Mouse (Mus musculus): Measurements from ENCODE around the gene Stim2.

Stim2 gene

DNA sequence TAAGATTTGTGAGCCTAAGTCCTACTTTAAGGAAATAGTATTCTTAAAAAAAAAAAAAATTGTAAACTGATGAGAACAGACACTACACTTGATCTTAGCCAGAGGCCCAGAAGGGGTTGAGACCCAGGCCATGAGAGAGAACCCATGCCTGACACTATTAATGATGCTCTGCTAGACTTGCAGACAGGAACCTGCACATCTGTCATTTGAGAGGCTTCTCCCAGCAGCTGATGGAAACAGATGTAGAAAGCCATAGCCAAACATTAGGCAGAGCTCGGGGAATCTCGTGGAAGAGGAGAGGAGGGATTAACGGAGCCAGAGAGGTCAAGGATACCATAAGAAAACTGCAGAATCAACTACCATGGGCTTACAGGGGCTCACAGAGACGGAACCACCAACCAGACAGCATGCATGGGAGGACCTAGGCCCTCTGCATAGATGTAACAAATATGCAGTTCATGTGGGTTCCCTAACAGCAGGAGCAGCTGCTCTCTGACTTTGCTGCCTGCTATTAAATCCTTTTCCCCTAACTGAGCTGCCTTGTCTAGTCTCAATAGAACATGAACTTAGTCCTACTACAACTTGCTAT, 50.9 kb downstream of the Stim2 start:
- DNase-seq (ENCODE audit: low read depth, low spot score), result no peak

DNA sequence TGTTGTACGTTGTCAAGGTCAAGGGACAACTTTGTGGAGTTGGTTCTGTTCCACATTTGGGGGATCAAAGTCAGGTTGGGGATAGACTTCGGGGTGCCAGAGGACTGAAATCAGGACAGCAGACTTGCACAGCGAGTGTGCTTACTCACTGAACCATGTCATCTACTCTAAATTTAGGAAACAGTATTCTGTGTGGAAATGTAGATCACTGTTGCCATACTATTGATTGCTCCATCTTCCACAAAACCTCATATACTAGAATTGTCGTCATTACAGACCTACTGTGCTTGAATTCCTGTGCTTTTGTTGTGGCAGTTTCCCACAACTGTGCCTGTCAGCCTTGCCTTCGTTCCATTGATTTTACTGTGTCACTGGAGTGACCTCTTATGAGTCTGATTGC, 51.6 kb downstream of the Stim2 start:
- DNase-seq (ENCODE audit: low read depth, low spot score), result no peak

DNA sequence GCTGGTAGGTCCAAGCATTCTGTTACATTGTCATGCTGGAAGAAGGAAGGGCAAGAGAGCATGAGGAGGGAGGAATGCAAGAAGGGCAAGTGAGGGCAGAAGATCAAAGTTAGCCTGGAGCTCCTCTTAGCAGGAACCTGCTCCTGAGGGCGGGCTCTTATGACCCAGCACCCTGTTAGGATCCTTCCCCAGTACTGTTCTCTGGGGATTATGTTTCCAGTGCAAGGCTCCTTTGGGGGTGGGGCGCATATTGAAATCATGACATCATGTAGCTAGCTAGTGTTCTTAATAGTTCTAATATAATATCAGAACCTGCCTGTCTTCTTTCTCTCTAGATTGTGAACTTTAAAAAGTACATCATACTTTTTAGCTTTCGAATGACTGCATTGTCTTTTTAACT, 52.8 kb downstream of the Stim2 start:
- no peak for DNase-seq (ENCODE audit: low read depth, low spot score)

DNA sequence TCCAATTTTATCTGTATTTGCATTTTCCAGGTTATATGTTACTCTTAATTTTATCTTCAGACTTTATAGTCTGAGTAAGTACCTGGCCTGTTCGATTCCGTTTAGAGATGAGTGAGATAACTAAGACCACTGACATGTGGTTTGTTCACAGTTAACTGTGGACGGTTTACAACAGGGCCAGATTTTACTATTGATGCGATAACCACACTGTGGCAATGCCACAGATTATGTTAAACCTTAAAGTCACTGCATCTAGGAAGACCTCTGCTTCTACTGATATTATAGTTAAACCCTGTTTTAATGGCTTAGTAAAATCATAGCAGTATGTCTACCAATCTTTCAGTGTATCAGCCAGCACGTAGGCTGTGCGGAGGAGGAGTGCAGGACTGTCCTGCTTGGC, 53.9 kb downstream of the Stim2 start:
- no peak for DNase-seq (ENCODE audit: low read depth, low spot score)

DNA sequence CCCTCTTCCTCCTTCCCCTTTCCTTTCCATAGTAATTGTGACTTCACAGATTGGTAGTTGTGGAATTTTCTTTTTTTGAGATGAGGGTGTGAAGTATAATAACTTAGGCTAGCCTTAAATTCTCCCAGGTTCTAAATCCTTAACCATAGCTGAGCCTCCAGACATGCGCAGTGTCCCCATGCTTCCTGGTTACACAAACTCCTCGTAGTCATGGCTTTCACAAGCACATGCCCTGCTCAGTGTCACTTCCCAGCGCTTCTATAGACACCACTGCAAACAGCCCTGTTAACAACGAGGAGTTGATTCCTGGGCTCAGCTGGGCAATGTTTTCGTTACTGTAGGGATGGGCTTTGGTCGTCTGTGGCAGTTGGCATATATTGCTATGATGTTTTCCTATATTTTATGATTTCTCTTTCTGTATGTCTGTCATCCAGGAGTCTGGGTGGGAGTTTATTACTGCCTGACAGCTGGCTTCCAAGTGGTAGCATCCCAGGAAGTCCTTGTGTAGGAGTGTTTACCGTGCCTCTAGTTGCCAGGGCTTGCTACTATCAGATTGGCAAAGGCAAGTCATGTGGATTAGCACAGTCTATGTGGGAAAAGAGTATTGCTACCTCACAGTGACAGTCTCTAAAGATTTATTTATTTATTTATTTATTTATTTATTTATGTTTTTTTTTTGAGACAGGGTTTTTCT, 55.5 kb downstream of the Stim2 start:
- no peak for DNase-seq (ENCODE audit: low read depth, low spot score)

DNA sequence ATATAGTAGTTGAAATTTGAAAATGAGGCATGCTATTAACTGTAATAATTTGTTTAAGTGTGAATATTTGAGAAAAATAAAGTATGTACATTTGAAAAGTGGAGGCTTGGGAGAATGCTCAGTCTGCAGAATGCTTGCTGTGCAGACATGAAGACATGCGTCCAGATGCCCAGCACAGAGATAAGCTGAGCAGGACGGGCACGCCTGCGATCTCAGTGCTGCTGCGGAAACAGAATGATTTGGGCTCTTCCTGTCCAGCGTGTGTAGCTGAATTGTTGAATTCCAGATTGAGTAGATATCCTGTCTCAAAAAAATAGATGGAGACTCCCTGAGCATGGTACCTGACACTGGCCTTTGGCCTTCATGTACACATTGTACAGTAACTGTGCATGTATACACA, 58.0 kb downstream of the Stim2 start:
- no peak for DNase-seq (ENCODE audit: low read depth, low spot score)

DNA sequence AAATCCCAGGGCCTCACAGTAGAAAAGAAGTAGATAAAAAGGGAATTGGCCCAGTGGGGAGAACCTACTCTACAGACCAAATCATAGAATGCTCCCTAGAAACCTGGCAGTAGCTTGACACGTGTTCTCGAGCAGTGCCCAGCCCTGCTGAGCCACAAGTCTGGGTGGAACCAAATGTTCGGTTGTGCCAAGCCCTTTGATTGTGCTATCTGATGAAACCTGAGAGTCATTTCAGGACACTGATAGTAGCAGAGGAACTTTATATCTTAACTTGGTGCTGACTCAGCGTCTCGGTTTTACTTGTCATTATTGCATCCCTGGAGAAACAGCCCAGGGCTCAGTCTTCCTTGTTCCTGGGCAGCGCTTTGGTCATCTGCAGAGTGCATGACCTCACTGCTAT, 61.7 kb downstream of the Stim2 start:
- DNase-seq (ENCODE audit: low read depth, low spot score), result no peak

DNA sequence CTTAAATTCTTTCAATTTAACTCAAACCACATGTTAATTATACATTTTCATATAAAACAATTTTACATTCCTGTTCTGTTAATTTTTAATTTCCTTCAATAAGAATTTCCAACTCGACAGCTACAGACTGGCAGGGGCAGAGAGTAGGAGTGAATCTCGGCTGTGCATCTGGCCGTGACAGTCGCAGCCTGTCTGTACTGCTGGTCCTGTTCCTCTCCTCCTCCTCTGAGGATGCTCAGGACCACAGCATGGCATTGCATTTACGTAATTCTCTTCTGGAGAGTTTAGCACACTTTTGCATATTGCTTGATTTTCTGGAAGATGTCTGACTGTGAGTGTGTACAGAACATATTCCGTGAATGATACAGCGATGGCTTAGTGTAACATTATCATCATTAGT, 63.8 kb downstream of the Stim2 start:
- no peak for DNase-seq (ENCODE audit: low read depth, low spot score)

DNA sequence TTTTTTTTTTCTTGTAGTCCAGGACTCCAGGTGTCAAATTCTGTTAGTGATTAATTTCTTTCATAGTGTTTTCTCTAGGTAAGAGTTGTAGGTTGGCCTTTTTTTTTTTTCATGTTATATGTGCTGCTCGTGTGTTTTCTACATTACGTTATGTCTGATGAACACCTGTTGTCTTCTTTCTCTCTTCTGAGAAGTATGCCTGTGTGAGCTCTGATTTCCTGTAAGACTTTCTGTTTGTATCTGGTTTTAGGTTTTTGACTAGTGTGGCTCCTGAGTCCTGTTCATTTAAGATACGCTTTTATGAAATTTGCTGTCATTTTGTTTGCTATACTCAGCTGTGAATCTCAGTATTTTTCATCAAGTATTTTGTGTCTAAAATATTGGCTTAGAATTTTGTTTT, 69.3 kb downstream of the Stim2 start:
- no peak for DNase-seq (ENCODE audit: low read depth, low spot score)

DNA sequence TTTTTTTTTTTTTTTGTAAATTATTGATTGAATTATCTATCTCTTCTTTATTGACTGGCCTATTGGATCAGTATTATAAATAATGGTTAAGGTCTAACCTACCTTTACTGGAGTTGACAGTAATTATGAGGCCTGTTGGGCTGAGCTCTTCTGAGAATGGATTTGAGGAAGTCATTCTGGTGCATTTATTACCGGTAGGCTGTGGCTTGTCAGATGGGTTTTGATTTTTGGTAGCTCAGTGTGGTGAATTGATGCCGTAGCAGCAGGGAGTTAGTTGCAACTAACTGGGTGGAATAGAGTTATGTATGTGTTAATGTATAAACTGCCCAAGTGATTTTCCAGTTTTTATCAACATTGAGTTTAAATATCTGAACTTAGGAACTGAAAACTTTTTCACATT, 72.2 kb downstream of the Stim2 start:
- DNase-seq (ENCODE audit: low read depth, low spot score), result no peak

DNA sequence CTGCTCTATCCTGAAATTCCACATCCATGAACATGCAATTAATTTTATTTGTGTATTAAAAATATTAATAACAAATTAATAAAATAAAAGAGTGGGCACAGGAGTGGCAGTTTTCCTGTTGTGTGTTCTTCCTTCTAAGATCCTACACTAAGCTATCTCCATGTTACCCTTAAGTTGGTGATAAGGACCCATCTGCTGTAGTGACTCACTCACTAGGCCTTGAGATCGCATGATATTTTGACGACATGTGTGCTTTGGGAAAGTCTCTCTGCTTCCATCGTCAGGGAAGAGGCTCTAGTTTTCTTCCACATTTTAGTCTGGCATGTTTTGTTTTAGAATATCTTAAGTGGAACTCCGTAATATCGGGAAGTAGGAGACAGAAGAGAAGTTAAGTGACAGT, 73.0 kb downstream of the Stim2 start:
- no peak for DNase-seq (ENCODE audit: low read depth, low spot score)

DNA sequence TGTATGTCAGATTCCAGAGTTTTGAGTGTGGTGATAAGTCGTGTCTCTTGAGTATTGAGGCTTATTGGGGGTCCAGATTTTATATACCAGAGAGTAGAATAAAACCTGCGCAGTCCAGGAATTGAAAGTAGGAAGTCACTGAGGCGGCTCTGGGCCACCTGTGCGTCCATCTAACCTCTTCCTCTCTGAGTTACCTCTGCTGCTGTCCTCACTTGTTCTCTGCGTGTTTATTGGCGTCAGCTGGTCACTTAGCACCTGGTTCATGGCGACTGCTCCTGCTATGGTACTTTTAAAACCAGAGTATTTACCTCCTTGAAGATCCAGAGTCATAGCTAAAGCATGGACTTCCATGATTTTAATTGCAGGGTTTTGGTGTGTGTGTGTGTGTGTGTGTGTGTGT, 73.4 kb downstream of the Stim2 start:
- no peak for DNase-seq (ENCODE audit: low read depth, low spot score)

DNA sequence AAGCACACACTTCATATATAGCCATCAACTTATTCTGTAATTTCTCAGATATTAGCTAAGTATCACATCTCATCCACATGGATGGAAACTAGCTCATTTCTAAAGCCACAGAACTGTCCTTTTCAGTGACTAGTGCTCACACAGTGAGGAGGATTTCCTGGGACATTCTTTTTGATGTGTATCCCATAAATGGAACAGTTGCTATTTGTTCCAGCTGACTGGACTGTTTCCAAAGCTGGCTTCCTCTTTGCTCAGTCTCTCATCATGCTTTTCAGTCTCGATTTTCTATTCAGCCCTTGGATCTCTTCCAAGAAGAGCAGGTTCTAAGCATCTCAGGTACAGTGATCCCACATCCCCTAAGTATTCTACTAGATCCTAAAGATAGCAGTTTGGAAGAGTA, 75.0 kb downstream of the Stim2 start:
- DNase-seq (ENCODE audit: low read depth, low spot score), result no peak

DNA sequence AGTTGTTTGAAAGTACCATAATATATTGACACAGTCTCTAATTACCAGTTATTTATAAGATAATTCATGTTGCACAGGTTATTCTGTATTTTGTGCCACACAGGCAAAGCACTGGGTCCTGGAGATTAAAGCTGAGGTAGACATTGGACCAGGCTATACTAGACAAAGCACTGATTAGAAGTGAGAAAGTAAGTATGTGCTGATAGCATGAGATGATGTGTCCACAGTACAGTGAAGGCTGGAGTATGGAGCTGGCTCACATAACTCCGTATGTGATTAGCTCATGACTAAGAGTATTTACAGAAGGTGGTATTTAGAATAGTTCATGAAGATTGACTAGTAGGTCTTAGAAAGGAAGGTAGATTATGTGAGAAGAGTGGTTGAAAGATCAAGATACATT, 81.7 kb downstream of the Stim2 start:
- DNase-seq (ENCODE audit: low read depth, low spot score), result no peak

DNA sequence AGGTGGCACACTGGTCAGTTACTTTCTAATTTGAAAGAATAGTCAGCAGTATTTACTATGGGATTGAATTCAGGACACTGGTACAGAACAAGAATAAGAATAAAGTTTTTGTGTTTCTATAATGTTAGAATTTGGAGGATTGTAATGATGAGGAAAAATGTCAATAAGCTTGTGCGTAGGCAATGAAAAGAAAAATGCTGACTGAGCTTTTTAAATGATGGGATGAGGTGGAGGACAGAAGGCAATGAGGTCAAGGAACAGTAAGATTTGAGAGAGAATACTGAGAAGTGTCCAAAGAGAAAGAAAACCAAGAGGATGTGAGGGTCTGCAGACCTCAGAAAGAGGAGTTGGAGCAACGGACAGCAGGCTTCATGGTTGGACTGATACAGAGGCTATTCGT, 89.6 kb downstream of the Stim2 start:
- DNase-seq (ENCODE audit: low read depth, low spot score), result no peak

DNA sequence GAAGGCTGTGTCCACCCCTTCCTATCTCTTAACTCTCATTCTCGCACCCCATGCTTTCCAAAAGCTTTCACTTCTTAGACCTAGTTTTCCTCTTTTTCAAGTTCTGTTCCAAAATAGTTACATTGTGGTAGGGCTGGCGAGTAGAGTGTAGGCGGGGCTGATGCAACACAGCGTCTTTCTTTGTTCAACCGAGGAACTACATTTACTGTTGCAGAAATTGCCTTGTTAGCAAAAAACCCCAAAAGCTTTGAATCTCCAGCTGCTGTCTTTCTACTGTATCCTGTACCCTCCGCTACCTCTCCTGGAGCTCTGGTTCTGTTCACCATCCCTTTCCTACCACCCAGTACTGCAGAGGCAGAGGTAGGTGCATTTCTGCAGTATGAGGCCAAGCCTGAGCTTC, 99.9 kb downstream of the Stim2 start:
- DNase-seq (ENCODE audit: low read depth, low spot score), result no peak

DNA sequence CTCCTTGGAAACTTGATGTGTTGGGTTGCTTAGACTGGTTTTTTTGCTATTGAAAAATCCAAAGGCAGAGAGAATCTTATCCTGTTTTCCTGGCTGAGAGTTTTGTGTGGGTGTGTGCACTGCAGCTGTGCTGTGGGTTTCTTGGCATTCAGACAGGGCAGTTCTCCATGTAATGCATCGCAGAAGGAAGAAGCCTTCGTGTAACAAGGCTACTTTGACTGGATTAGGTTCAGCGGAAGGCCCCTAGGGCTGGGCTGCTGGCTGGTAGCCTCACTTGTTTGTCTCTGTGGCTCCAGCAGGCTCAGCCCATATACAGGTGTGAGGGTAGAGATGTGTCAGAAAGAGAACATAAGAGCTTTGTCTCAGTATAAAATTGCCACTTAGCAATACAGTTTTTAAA, 102.6 kb downstream of the Stim2 start:
- no peak for DNase-seq (ENCODE audit: low read depth, low spot score)

DNA sequence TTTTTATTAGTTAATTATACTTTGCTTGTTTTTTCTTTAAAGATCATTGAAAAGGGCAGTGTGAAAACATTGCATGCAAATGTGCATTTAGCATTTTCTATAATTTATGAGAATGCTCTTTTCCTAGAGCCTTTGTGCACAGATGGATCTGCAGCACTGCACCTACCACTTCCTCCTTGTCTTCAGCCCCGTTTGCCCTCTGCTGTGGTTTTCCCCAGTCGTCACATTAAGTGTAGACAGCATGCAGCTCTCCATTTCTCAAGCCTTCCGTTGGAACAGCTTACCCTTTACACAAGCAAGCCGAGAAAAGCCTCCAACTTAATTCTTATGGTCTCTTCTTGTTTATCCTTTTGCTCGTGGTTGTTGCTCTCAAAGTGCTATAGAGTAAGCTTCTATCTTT, 103.0 kb downstream of the Stim2 start:
- no peak for DNase-seq (ENCODE audit: low read depth, low spot score)

DNA sequence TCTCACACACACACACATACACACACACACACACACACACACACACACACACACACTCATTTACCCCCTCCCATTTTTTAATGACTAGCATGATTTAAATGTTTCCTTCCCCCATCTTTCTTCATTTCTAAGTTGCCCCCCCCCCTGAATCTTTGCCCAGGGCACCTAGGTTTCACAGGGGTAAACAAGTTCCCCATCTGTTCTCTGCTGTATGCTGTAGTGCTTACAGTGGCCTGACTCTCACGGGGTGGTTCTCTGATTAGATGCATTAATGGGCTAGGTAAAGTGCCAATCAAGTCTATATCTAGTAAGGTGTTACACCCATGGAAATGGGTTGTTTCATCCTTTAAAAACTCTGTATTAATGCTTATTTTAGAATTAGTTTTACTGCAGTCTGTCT, 103.7 kb downstream of the Stim2 start:
- no peak for DNase-seq (ENCODE audit: low read depth, low spot score)

DNA sequence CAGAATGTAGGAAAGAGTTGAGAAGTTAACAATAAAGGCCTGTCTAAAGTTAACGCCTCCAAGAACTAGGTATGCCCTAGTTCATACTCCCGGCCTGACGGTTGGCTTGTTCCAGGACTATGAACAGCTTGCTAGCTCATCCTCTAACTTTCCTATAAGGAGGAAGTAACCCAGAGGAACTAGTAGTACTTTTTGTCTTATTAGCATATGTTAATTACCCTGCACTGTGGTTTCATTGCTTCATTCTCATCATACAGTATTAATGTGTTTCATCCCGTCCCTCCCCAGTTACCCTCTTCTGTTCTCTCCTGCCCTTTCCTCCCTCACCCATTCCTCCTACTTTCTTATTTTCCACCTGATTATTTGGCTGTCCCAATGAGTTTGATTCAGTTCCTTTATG, 108.4 kb downstream of the Stim2 start:
- DNase-seq (ENCODE audit: low read depth, low spot score), result no peak

DNA sequence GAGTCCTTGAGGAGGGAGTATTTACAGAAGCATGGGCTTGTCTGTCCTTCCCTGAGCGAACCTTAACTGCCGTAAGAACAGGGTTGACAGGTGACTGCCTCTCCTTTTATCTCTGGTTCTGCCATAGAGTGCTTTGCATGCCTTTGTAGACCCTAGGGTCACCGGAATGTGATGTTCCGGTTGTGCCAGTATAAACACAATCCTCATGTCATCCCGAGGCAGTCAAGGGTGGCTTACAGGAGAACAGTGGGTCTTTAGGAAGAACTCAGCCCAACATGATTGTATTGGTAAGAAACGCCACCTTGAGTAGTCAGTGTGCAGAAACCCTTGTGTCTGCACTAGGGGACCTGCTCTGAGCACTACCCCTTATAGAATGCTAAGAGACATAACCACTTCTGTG, 108.8 kb downstream of the Stim2 start:
- no peak for DNase-seq (ENCODE audit: low read depth, low spot score)

DNA sequence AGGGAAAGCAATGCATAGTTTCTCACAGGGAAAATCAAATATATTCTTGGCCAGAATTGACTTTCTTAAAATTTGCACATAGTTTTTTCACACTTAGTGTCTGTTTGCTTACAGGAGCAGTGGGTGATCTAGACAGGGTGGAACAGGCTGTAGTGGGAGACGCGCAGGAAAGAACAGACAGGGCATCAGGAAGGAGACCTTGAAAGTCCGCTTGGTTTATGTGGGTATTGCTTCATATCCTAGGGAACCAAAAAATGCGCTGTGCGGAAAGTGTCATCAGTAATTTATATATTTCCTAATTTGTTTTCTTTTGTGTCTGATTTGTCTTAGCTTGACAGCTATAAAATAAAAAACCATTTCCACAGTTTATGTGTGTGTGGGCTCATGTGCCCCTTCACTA, 110.8 kb downstream of the Stim2 start:
- no peak for DNase-seq (ENCODE audit: low read depth, low spot score)

DNA sequence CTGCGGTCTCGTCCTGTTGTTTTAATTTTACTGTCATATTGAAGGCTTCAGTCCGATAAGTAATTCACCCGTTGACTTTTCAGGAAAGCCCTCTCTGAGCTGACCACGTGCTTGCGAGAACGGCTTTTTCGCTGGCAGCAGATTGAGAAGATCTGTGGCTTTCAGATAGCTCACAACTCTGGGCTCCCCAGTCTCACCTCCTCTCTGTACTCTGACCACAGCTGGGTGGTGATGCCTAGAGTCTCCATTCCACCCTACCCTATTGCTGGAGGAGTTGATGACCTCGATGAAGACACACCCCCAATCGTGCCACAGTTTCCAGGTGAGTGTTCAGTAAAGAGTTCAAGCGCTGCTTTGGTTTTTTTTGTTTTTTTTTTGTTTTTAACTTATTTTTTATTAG, 112.5 kb downstream of the Stim2 start:
- no peak for DNase-seq (ENCODE audit: low read depth, low spot score)

DNA sequence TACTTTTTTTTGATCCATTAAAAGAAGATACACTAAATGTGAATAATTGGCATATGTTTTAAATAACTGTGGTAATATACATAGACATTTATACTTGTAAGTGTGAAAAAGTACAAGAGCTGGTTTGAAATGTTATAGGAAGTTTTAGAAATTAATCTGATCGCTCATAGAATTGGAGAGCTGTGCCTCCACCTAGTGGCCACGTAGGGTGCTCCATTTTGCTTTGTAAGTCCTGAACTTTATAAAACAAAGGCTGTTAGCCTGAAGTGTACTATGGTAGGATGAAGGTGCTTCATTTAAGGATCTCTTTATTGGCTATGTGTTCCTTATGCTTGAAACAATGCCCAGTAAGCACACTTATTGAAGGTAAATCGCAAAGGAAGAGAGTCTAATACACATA, 115.0 kb downstream of the Stim2 start:
- peak; percentile 18 for DNase-seq (ENCODE audit: low read depth, low spot score)
